Mouse (Mus musculus): ENCODE measurements around the gene Tuba1b. TPM values are rescaled to one million over a fixed set of nuclear protein-coding genes. Genes with fewer than 3 reads are reported as not detected.
A peak's percentile ranks its signal among the peaks of the same experiment; 100 is the strongest.

Gene Tuba1b
- polyA plus RNA-seq, 1 experiment from 2014 or later: 1,560 TPM

GRCm38 (mm10) chr15:98901530-98901929 lies 32.8 kb downstream of the Tuba1b start:
- Histone ChIP-seq H3K27me3 (ENCODE audit: control insufficient read depth, insufficient read depth, low read length) (peaks cover 27% of the 10 kb centered on the region), H3K4me1 (ENCODE audit: control insufficient read depth in 2 of 2, insufficient read depth in 2 of 2, low read length in 2 of 2) (peaks cover 5 to 18% of the 10 kb centered on the region in 2 experiments; a peak in 3 of 4 replicates), H3K27ac (replicated peaks in 1 of 2; ENCODE audit: control insufficient read depth in 1 of 2, insufficient read depth in 1 of 2, low read depth in 2 of 2, low read length in 2 of 2) (no peak overlapping the region), H3K9ac (ENCODE audit: low read length) (no peak overlapping the region), H3K9me3 (ENCODE audit: control insufficient read depth, low read length) (no peaks in the 10 kb centered on the region), H3K36me3 (ENCODE audit: control insufficient read depth, insufficient read depth, low read length) (peaks cover 34% of the 10 kb centered on the region), H3K4me3 (ENCODE audit: control insufficient read depth in 1 of 2, insufficient read depth in 1 of 2, low read depth in 1 of 2, low read length in 2 of 2) (no peak overlapping the region), H3K4me2 (ENCODE audit: low read length) (no peak overlapping the region)
- WGBS: 64% methylated on average over 1 of the region's 1 CpGs
- no peak for ATAC-seq (ENCODE audit: insufficient number of reproducible peaks, insufficient read depth, low FRiP score, low read depth)

GRCm38 (mm10) chr15:98897928-98898800 lies 36.2 kb downstream of the Tuba1b start, which contains the start of gene Dhh:
Gene Dhh, minus strand, starts transcription at chr15:98898540.
- Histone ChIP-seq H3K27me3 (ENCODE audit: control insufficient read depth, insufficient read depth, low read length) (peaks cover 56% of the 10 kb centered on the region), H3K4me1 (ENCODE audit: control insufficient read depth in 2 of 2, insufficient read depth in 2 of 2, low read length in 2 of 2) (peaks cover 21 to 44% of the 10 kb centered on the region in 2 experiments), H3K4me2 (ENCODE audit: low read length) (peak within 1 kb of the TSS; percentile 73), H3K9me3 (ENCODE audit: control insufficient read depth, low read length) (no peaks in the 10 kb centered on the region), H3K27ac (replicated peaks in 1 of 2; ENCODE audit: control insufficient read depth in 1 of 2, insufficient read depth in 1 of 2, low read depth in 2 of 2, low read length in 2 of 2) (no peak within 1 kb of the TSS), H3K9ac (ENCODE audit: low read length) (peak within 1 kb of the TSS; percentile 56), H3K36me3 (ENCODE audit: control insufficient read depth, insufficient read depth, low read length) (peaks cover 4% of the 10 kb centered on the region), H3K4me3 (ENCODE audit: control insufficient read depth in 1 of 2, insufficient read depth in 1 of 2, low read depth in 1 of 2, low read length in 2 of 2) (peak within 1 kb of the TSS; percentile 34 to 37)
- no peak for ATAC-seq (ENCODE audit: insufficient number of reproducible peaks, insufficient read depth, low FRiP score, low read depth)
- WGBS: 1% methylated on average over 41 of the region's 41 CpGs

GRCm38 (mm10) chr15:98897495-98897894 lies 36.9 kb downstream of the Tuba1b start:
- Histone ChIP-seq H3K4me2 (ENCODE audit: low read length) (peak overlapping the region; percentile 73), H3K9ac (ENCODE audit: low read length) (0 out of 2 replicates have a peak overlapping the region, but pooled peaks have one; percentile 56), H3K4me3 (ENCODE audit: control insufficient read depth in 1 of 2, insufficient read depth in 1 of 2, low read depth in 1 of 2, low read length in 2 of 2) (peak overlapping the region in 1 of 2 experiments; percentile 37; a peak in 2 of 4 replicates), H3K27me3 (ENCODE audit: control insufficient read depth, insufficient read depth, low read length) (peaks cover 60% of the 10 kb centered on the region), H3K36me3 (ENCODE audit: control insufficient read depth, insufficient read depth, low read length) (no peaks in the 10 kb centered on the region), H3K27ac (replicated peaks in 1 of 2; ENCODE audit: control insufficient read depth in 1 of 2, insufficient read depth in 1 of 2, low read depth in 2 of 2, low read length in 2 of 2) (no peak overlapping the region), H3K9me3 (ENCODE audit: control insufficient read depth, low read length) (no peaks in the 10 kb centered on the region), H3K4me1 (ENCODE audit: control insufficient read depth in 2 of 2, insufficient read depth in 2 of 2, low read length in 2 of 2) (peaks cover 21 to 44% of the 10 kb centered on the region in 2 experiments)
- 0 out of 2 replicates have a peak, but pooled peaks have one; percentile 37 for ATAC-seq (ENCODE audit: insufficient number of reproducible peaks, insufficient read depth, low FRiP score, low read depth)
- WGBS: 4% methylated on average over 10 of the region's 10 CpGs

DNA sequence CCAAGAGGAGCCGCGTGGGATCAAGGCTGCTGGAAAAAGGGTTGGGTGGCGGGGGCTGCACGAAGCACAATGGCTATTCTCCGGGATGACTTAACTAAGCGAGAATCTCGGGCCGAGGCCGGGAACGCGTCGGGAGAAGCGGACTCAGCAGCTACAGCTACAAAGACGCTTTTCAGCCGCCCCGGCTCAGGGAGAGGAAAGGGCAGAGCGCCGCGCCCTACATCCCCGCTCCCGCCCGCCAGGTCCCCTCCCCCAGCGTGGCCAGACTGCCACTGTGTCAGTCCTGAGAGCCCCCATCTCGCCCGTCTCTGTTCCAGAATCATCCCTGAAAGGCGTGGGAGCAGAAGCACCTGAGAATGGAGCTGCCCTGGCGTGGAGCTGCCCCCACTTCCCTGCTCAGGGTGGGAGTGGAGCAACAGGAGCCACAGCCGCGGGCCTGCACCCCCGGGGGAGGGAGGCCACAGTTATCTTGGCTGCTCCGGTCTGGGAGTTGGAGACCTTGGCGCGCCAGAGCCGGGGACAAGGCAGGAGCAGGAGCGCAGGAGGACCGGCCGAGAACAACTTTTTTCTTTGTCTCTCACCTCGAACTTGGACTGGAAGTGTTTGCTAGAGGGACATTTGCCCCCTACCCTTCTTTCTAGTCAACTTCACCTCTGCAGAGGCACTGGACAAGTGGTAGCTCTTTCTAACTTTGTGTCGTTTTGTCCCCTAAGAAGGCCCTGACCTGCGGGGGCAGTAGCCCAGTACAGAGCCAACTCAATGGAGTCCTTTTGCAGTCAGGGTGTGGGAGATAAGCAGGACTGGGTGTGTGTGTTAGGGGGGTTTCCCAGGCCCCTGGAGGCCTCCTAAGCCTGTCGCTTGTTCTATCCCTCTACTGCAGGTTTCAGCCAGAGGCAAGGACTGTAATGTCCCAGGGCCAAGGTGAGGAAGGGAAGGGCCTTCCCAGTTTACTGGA lies 38.5 kb downstream of the Tuba1b start:
- Histone ChIP-seq H3K27ac (replicated peaks in 1 of 2; ENCODE audit: control insufficient read depth in 1 of 2, insufficient read depth in 1 of 2, low read depth in 2 of 2, low read length in 2 of 2) (peak overlapping the region; percentile 8 to 30; a peak in 1 of 4 replicates), H3K4me3 (ENCODE audit: control insufficient read depth in 1 of 2, insufficient read depth in 1 of 2, low read depth in 1 of 2, low read length in 2 of 2) (peak overlapping the region; percentile 37 to 39), H3K27me3 (ENCODE audit: control insufficient read depth, insufficient read depth, low read length) (peaks cover 60% of the 10 kb centered on the region), H3K9me3 (ENCODE audit: control insufficient read depth, low read length) (no peaks in the 10 kb centered on the region), H3K4me1 (ENCODE audit: control insufficient read depth in 2 of 2, insufficient read depth in 2 of 2, low read length in 2 of 2) (peaks cover 21 to 44% of the 10 kb centered on the region in 2 experiments), H3K9ac (ENCODE audit: low read length) (peak overlapping the region; percentile 70), H3K4me2 (ENCODE audit: low read length) (peak overlapping the region; percentile 99), H3K36me3 (ENCODE audit: control insufficient read depth, insufficient read depth, low read length) (no peaks in the 10 kb centered on the region)
- ATAC-seq (ENCODE audit: insufficient number of reproducible peaks, insufficient read depth, low FRiP score, low read depth): 0 out of 2 replicates have a peak, but pooled peaks have one; percentile 18
- 3% methylated on average over 39 of the region's 41 CpGs for WGBS

- Histone ChIP-seq H3K4me1 (ENCODE audit: control insufficient read depth in 2 of 2, insufficient read depth in 2 of 2, low read length in 2 of 2) (peaks cover 21 to 44% of the 10 kb centered on the region in 2 experiments), H3K27ac (replicated peaks in 1 of 2; ENCODE audit: control insufficient read depth in 1 of 2, insufficient read depth in 1 of 2, low read depth in 2 of 2, low read length in 2 of 2) (peak overlapping the region in 1 of 2 experiments; percentile 30; a peak in 1 of 4 replicates), H3K9ac (ENCODE audit: low read length) (peak overlapping the region; percentile 70)
Measured at GRCm38 (mm10) chr15:98894746-98895634, 39.4 kb downstream of the Tuba1b start.

GRCm38 (mm10) chr15:98893940-98894745 lies 40.2 kb downstream of the Tuba1b start, which contains the start of gene Rhebl1:
Gene Rhebl1, minus strand, starts transcription at chr15:98894540.
- Histone ChIP-seq H3K27me3 (ENCODE audit: control insufficient read depth, insufficient read depth, low read length) (peaks cover 58% of the 10 kb centered on the region), H3K4me3 (ENCODE audit: control insufficient read depth in 1 of 2, insufficient read depth in 1 of 2, low read depth in 1 of 2, low read length in 2 of 2) (peak within 1 kb of the TSS; percentile 49 to 52), H3K9me3 (ENCODE audit: control insufficient read depth, low read length) (no peaks in the 10 kb centered on the region), H3K27ac (replicated peaks in 1 of 2; ENCODE audit: control insufficient read depth in 1 of 2, insufficient read depth in 1 of 2, low read depth in 2 of 2, low read length in 2 of 2) (0 out of 4 replicates have a peak within 1 kb of the TSS, but pooled peaks of 1 of the 2 experiments have one; percentile 30), H3K4me1 (ENCODE audit: control insufficient read depth in 2 of 2, insufficient read depth in 2 of 2, low read length in 2 of 2) (peaks cover 21 to 44% of the 10 kb centered on the region in 2 experiments), H3K36me3 (ENCODE audit: control insufficient read depth, insufficient read depth, low read length) (no peaks in the 10 kb centered on the region), H3K4me2 (ENCODE audit: low read length) (peak within 1 kb of the TSS; percentile 99), H3K9ac (ENCODE audit: low read length) (peak within 1 kb of the TSS; percentile 70)
- WGBS: under 1% methylated on average over 77 of the region's 77 CpGs
- no peak for ATAC-seq (ENCODE audit: insufficient number of reproducible peaks, insufficient read depth, low FRiP score, low read depth)

More at GRCm38 (mm10) chr15:98894746-98895634, 39.4 kb downstream of the Tuba1b start:
- WGBS: 9% methylated on average over 38 of the region's 38 CpGs
- Histone ChIP-seq H3K4me3 (ENCODE audit: control insufficient read depth in 1 of 2, insufficient read depth in 1 of 2, low read depth in 1 of 2, low read length in 2 of 2) (peak overlapping the region; percentile 49 to 52), H3K36me3 (ENCODE audit: control insufficient read depth, insufficient read depth, low read length) (no peaks in the 10 kb centered on the region), H3K27me3 (ENCODE audit: control insufficient read depth, insufficient read depth, low read length) (peaks cover 60% of the 10 kb centered on the region), H3K9me3 (ENCODE audit: control insufficient read depth, low read length) (no peaks in the 10 kb centered on the region), H3K4me2 (ENCODE audit: low read length) (peak overlapping the region; percentile 99)
- ATAC-seq (ENCODE audit: insufficient number of reproducible peaks, insufficient read depth, low FRiP score, low read depth): no peak
